Mouse (Mus musculus) limb, embryonic 14.5 days (tissue): ENCODE measurements around the gene Mlf2. TPM values are rescaled to one million over a fixed set of nuclear protein-coding genes. Genes with fewer than 3 reads are reported as not detected.

Source experiments
- ATAC-seq: fragments of 200-750 bp; cut with Nextera tagmentation; 2 replicates; pipeline ENCODE4 v1.8.0; 2017; ENCODE audit warnings: low read depth, moderate number of reproducible peaks, moderate TSS enrichment; ENCODE audit not compliant: low FRiP score
- DNase-seq: peaks from one replicate; pipeline ENCODE4 v3.0.0-alpha.2; 2015; ENCODE audit warnings: low spot score
- H3K27ac ChIP-seq: fragments of 300-500 bp; sonication (generic); replicated peaks from 2 replicates; pipeline ENCODE4 v1.5.1; 2014; ENCODE audit warnings: low read depth, mild to moderate bottlenecking, low read length, moderate library complexity, mixed read lengths
- H3K27me3 ChIP-seq: fragments of 300-500 bp; sonication (generic); 2 replicates; pipeline ENCODE4 v1.6.1; 2014; ENCODE audit warnings: low read length, mixed read lengths; ENCODE audit not compliant: control insufficient read depth, insufficient read depth
- H3K36me3 ChIP-seq: fragments of 300-500 bp; sonication (generic); 2 replicates; pipeline ENCODE4 v1.6.1; 2014; ENCODE audit warnings: mild to moderate bottlenecking, low read length, moderate library complexity, mixed read lengths; ENCODE audit not compliant: control insufficient read depth, insufficient read depth
- H3K4me1 ChIP-seq: fragments of 300-500 bp; sonication (generic); 2 replicates; pipeline ENCODE4 v1.6.1; 2014; ENCODE audit warnings: antibody characterized with exemption, low read length, mixed read lengths; ENCODE audit not compliant: control insufficient read depth, insufficient read depth
- H3K4me2 ChIP-seq: fragments of 300-500 bp; sonication (generic); replicated peaks from 2 replicates; pipeline ENCODE4 v1.6.1; 2014; ENCODE audit warnings: low read depth, mild to moderate bottlenecking, low read length, moderate library complexity; ENCODE audit not compliant: severe bottlenecking
- H3K4me3 ChIP-seq: fragments of 300-500 bp; sonication (generic); replicated peaks from 2 replicates; pipeline ENCODE4 v1.5.1; 2014; ENCODE audit warnings: low read length
- H3K9ac ChIP-seq: fragments of 300-500 bp; sonication (generic); 2 replicates; pipeline ENCODE4 v1.6.1; 2014; ENCODE audit warnings: mild to moderate bottlenecking, low read depth, low read length, moderate library complexity; ENCODE audit not compliant: severe bottlenecking
- H3K9me3 ChIP-seq: fragments of 300-500 bp; sonication (generic); 2 replicates; pipeline ENCODE4 v1.6.1; 2016; ENCODE audit warnings: low read length; ENCODE audit not compliant: control insufficient read depth
- POLR2A ChIP-seq: fragments of 200-500 bp; IDR thresholded peaks from 2 replicates; pipeline ENCODE4 v1.8.0; 2012; ENCODE audit warnings: inconsistent platforms, mild to moderate bottlenecking, moderate library complexity, borderline replicate concordance; ENCODE audit not compliant: insufficient read depth, insufficient read length; ENCODE audit errors: extremely low read depth
- WGBS: fragments of 180-500 bp; shearing (Covaris S2); extraction: QIAGEN DNeasy Blood & Tissue Kit; methylation state at CpG from one replicate; pipeline ENCODE4 v1.1.7; 2014; 5-methylcytosine and 5-hydroxymethylcytosine counted together
- polyA plus RNA-seq, 2 experiments: library from polyadenylated mRNA; depleted of rRNA in 1 of 2; stranded (reverse) in 1 of 2; unstranded in 1 of 2; fragments of >200 nt; fragmentation: Nextera tagmentation in 1 of 2; extraction: Ambion mirVana in 1 of 2; gene quantifications; 2 replicates each; pipeline versions ENCODE4 v1.2.1 to v1.2.3; 2012 to 2014

Mlf2 gene
- polyA plus RNA-seq, 2 experiments = 355 to 407 TPM

GRCm38 (mm10) chr6:124900056-124900800 is 31.0 kb upstream of the Mlf2 start:
- H3K27ac ChIP-seq = no peak overlapping the region
- H3K4me1 ChIP-seq = peaks cover 8% of the 10 kb centered on the region; the same call in 1 of the 2 replicates
- no peak overlapping the region for H3K9ac ChIP-seq
- DNase-seq = no peak
- WGBS = 47% methylated on average over 8 of the region's 8 CpGs
- H3K27me3 ChIP-seq = no peaks in the 10 kb centered on the region
- no peak overlapping the region for H3K4me2 ChIP-seq
- TF ChIP-seq POLR2A = no peak
- H3K4me3 ChIP-seq = no peak overlapping the region
- H3K36me3 ChIP-seq = no peaks in the 10 kb centered on the region
- no peak for ATAC-seq
- no peaks in the 10 kb centered on the region for H3K9me3 ChIP-seq

- WGBS = 64% methylated on average over 10 of the region's 10 CpGs
- H3K27ac ChIP-seq = no peak overlapping the region
Measured at GRCm38 (mm10) chr6:124900801-124901480, 30.2 kb upstream of the Mlf2 start.

DNA sequence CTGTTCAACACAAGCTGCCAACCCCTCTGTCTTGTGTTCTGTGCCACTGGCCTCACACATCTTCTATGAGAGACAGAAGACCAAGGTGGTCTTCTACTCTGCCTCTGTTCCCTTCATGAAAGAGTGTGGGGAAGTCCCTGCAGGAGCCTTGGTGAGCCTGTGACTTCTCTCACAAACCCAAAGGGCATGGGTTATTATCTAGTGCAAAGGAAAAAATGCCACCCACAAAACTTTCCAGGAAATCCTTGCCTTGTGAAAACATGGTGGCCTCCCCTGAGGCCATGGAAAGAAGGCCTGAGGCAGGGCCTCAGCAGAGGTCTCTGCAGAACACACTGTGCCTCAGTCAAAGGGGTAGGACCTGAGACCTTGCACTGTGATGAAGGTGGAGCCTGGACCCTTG is 29.3 kb upstream of the Mlf2 start:
- no peak for ATAC-seq
- Histone ChIP-seq H3K4me2 (no peak overlapping the region), H3K36me3 (no peaks in the 10 kb centered on the region), H3K9ac (no peak overlapping the region), H3K27ac (no peak overlapping the region), H3K9me3 (no peaks in the 10 kb centered on the region), H3K4me3 (no peak overlapping the region), H3K27me3 (no peaks in the 10 kb centered on the region), H3K4me1 (peaks cover 11% of the 10 kb centered on the region; the same call in 1 of the 2 replicates)
- TF ChIP-seq POLR2A = no peak
- DNase-seq = no peak

More at GRCm38 (mm10) chr6:124900801-124901480, 30.2 kb upstream of the Mlf2 start:
- Histone ChIP-seq H3K4me1 (peaks cover 11% of the 10 kb centered on the region; the same call in 1 of the 2 replicates), H3K4me2 (no peak overlapping the region), H3K36me3 (no peaks in the 10 kb centered on the region), H3K4me3 (no peak overlapping the region), H3K9ac (no peak overlapping the region), H3K27me3 (no peaks in the 10 kb centered on the region), H3K9me3 (no peaks in the 10 kb centered on the region)
- TF ChIP-seq POLR2A = no peak
- DNase-seq = no peak
- no peak for ATAC-seq

GRCm38 (mm10) chr6:124903580-124904151 is 27.5 kb upstream of the Mlf2 start:
- H3K9me3 ChIP-seq = no peaks in the 10 kb centered on the region
- H3K9ac ChIP-seq = peak overlapping the region; percentile 74
- peak overlapping the region; percentile 78 for H3K4me2 ChIP-seq
- no peaks in the 10 kb centered on the region for H3K27me3 ChIP-seq
- DNase-seq = peak; percentile 90
- no peaks in the 10 kb centered on the region for H3K36me3 ChIP-seq
- TF ChIP-seq POLR2A = peak; percentile 22; the same call in 1 of the 2 replicates
- ATAC-seq = peak; percentile 84
- WGBS = under 1% methylated on average over 23 of the region's 23 CpGs
- peak overlapping the region; percentile 99 for H3K27ac ChIP-seq
- peak overlapping the region; percentile 48 for H3K4me3 ChIP-seq
- H3K4me1 ChIP-seq = peaks cover 11% of the 10 kb centered on the region; the same call in 1 of the 2 replicates
